Mouse (Mus musculus) brain, embryonic 18.5 days (tissue): ENCODE results near the gene Slc27a3.
"Not testable (repeated sequence)": the region's sequence is repeated elsewhere in the genome, so short reads cannot be mapped to it uniquely, and the experiment has no call there.

Experiments used
- DNase-seq: peaks from one replicate; pipeline ENCODE4 v3.0.0-alpha.2; 2012; ENCODE audit warnings: low read depth, low spot score

Slc27a3 gene

DNA sequence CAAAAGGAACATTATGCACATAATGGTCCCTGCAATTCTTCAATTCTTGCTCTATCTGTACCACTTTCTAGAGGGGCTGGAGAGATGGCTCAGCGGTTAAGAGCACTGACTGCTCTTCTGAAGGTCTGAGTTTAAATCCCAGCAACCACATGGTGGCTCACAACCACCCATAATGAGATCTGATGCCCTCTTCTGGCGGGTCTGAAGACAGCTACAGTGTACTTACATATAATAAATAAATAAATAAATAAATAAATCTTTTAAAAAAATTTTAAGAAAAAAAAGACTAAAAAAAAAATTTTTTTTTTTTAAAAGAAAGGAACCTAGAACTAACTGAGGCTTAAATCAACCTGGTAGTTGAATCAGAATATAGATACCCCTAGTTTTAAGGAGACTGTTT is 46.9 kb downstream of the Slc27a3 start:
- DNase-seq = not testable (repeated sequence)

DNA sequence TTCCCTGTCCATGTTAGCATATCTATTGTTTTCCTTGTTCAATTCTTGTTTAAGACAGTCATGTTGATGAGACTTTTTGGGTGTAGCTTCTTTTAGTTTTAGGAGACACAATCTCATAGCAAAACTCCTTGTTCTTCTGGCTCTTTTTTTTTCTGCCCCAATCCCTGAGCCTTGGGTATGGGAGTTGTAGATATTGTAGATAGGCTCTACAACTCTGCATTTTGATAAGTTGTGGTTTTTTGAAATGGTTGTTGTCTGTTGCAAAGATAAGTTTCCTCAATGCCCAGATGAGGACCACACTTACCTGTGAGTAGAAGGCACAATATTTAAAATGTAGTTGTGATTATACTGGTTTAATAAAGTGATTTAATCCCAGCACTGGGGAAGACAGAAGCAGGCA is 49.6 kb downstream of the Slc27a3 start:
- no peak for DNase-seq

DNA sequence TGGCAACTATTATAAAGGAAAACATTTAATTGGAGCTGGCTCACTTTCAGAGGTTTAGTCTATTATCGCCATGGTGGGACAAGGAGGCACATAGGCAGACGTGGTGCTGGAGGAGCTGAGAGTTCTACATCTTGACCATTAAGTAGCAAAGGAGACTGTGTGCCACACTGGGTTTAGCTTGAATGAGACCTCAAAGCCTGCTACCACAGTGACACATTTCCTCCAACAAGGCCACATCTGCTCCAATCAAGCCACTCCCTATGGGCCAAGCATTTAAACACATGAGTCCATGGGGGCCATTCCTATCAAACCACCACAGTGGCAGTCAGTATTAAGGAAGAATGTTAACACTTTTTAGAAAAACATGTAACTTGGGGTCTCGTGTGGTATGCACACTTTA is 51.5 kb downstream of the Slc27a3 start:
- DNase-seq = no peak

DNA sequence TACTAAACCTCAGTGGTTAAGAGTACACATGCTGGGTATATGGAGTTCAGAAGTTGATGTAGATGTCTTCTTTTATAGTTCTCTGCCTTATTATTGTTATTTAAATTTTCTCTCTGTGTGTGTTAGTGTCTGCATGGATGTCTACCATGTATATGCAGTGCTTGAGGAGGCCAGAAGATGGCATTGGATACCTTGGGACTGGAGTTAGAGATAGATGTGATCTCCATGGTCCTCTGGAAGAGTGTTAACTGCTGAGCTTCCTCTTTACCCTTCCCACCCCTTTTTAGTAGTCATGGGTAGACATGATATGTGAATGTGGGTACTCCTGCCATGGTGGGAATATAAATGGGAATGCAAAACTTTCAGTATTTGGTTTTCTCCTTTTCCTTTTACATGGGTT is 54.2 kb downstream of the Slc27a3 start:
- no peak for DNase-seq
